Mouse (Mus musculus) CH12F3 (cell line): ENCODE measurements around the gene Upk3bl.
"Not testable (repeated sequence)": the region's sequence is repeated elsewhere in the genome, so short reads cannot be mapped to it uniquely, and the experiment has no call there.

Experiments
- in situ Hi-C: fragments of 300-500 bp; cut with MboI; formaldehyde crosslinking; loops from 2 replicates; pipeline ENCODE4 v1.14.3; 2020; ENCODE audit warnings: low sequenced_read_pairs

The Upk3bl gene

DNA sequence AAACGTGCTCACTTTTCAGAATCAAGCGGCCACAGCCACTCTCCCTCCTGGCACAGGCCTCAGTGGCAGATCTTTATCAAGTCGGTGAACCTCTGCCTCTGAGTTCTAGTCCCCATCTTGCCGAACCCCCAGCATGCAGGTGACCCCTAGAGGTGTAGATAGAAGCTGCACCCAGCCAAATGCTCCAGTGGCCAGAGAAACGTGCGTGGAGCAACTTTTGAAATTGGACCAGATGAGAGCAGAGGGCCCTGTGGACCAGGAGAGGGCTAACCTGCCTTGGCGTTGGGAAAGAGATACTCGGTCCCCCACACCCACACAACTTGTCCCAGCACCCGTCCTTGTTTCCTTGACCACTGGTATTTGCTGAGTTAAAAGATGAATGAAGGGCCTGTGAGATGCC lies 8.9 kb upstream of the Upk3bl start:
- in situ Hi-C loops = no loop called here

DNA sequence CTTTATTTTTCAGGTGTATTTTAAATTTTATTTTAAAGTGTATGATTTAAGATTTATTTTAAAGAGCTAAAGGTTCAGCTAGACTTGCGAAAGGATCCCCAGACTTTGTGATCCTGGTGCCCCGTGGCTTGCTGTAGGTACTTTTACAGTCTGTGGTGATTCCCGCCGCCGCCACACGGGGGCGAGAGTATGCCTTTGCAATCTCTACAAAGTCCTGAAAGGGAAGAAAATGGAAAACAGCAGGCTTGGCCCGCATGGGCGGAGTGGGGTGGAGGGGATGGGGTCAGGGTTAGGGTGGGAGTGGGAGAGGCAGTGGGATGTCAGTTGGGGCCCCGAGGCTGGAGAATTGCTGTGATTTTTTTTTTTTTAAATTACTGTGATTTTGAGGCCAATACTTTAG lies 8.3 kb upstream of the Upk3bl start:
- in situ Hi-C loops = no loop called here

DNA sequence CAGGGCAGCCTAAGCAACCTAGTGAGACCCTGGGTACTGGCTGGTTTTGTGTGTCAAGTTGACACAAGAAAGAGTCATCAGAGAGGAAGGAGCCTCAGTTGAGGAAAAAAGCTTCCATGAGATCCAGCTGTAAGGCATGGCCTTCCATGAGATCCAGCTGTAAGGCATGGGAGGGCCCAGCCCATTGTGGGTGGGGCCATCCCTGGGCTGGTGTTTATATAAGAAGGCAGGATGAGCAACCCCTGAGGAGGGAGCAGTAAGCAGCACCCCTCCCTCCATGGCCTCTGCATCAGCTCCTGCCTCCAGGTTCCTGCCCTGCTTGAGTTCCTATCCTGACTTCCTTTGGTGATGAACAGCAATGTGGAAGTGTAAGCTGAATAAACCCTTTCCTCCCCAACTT lies 5.8 kb upstream of the Upk3bl start:
- in situ Hi-C loops = not testable (repeated sequence)

DNA sequence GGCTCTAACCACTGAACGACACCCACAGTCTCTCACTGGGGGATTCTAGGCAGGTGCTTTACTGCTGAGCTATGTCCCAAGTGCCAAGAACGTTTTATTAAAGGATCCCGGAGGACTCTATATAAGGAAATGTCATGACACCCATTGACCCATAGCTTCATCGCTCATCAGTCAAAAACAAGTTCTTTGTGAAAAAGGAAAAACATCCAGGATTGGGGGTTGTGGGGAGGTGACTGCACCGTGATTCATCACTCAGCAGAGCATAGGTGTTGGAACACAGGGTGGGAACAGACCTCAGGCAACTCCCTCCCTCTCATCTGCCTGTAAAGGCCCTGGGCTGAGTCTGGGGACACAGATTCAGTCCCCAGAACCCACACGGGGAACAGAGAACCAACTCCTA lies 4.4 kb upstream of the Upk3bl start:
- in situ Hi-C loops = no loop called here

DNA sequence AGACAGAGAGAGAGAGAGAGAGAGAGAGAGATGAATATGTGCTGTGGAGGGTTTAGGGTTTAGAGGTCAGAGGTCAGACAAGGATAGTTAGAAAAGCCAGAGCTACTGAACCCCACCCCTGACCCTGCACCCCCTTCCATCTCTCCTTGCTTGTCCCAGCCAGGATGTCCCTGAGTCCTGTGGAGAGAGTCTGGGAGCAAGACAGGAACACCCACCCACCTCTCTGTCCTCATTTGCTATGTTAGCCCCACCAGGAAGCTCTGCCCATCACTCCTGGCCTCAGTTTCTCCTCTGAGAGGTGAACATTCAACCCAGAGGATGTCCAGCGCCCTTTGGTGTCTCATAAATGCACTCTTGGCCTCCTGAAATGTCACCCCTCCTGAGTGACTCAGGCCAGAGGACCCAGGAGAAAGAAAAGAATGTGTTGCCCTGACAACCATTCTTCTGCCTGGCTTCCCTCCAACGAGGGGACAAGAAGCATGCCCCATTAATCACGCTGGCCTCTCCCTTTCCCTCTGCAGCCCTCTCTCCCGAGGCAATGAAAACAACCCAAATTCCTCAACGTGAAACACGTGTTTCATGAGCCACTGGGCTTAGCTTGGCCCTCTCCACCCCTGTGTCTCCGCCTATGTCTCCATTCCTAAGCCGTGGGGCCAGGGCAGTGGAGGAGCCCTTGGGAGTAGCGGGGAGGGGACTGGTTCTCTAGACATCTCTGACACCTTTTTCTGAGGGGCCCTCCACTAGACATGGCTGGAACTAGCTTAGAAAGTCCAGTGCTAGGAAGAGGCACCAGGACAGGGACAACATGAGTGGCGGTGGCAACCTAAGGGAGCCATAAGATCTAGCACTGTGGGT lies 2.8 kb upstream of the Upk3bl start:
- in situ Hi-C loops = no loop called here

DNA sequence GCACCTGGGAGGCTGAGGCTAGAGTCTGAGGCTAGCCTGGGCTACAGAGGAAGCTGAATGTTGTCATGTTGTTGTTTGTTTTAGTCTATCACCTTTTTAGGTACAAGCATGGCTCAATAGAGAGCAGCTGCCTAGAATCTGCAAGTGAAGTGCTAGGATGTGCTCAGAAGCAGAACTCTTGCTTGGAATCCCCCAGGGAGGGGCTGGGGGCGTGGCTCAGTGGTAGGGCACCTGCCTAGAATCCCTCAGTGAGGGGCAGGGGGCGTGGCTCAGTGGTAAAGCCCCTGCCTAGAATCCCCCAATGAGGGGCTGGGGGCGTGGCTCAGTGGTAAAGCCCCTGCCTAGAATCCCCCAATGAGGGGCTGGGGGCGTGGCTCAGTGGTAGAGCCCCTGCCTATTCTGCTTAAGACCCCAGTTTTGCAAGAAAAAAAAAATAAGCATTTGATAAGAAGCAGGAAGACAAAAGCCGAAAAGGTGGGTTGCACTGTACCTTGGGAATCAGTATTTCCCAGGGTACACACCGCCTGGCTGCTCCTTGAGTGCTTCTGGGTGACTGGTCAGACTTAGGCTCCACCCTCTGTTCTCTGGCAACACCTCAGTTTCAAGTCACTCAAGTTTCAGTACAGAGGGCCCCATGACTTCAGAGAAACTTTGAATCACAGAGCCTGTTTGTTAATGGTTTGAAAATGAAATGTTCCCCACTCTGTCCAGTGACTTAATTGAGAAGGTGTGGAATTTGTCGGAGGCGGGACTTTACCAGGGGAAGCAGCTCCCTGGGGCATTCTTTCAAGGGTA lies 1.2 kb upstream of the Upk3bl start:
- in situ Hi-C loops = no loop called here

DNA sequence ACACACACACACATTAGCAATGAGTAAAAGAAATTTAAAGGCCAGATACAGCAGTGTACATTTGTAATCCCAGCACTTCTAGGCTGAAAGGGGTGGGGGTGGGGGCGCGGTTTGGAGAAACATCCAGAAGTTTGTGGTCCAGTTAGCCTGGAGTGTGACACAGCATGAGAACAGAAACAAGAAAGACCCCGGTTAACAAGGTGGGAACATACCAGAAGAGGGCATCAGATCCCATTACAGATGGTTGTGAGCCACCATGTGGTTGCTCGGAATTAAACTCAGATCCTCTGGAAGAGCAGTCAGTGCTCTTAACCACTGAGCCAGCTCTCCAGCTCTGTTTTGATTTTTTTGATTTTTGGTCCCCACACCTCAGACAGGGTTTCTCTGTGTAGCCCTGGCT lies 1.8 kb downstream of the Upk3bl start:
- in situ Hi-C loops = no loop called here

DNA sequence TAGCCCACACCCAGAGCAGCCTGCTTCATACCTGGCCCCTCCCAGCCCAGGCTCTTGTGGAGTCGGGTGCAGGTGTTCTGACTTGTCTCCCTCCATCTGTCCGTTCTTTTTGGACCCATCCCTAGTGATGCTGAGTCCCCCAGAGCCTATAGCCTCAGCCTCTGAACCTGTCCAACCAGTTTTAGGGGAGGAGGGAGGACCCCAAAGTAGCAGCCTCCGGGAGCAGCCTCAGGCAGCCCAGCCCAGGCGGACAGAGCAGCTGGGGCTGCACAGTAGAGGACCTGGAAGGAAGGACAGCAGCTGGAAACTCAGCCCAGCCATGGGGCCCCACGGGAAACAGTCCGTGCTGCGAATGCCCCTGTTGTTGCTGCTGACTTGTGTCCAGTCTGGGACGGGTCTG lies 2.8 kb downstream of the Upk3bl start:
- in situ Hi-C loops = no loop called here

DNA sequence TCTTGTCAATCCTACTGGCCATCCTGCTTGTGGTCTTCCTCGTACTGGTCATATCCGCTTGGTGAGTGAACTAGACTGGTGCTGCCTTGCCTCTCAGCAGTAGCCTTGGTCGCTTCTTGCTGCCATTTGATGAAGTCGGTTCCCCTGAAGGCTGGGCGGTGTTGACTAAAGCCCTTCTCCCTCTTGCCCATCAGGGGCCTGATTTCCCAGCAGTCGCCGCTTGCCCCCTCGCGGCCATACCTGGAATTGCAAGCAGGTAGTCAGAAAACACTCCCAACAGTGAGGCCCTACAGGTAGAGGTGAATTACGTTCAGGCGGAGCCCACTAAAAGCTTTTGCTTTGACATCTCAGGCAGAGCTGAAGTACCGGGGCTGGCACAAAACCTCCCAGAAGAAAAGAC lies 7.3 kb downstream of the Upk3bl start:
- in situ Hi-C loops = loop anchor here (10.0 kb wide), 1 partner anchor 87 kb away; the partner anchor contains the start of gene Ssc4d

DNA sequence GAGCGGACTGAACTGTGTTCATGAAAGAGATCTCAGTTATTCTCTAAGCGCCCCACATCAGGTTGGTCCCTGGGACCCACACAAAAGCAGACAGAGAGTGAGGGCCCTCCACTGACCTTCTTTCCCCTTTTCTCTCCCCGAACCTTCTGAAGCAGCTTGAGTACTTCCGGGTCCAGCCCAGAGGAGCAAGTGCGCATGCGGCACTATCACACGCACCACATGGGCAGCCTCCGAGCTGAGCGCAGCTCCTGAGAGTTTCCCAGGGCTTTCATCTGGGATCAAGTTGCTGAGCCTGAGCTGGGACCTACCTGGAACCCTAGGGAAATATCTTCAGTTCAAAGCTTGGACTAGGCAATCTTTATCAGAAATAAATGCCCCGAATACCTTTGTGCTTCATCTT lies 9.6 kb downstream of the Upk3bl start:
- in situ Hi-C loops = loop anchor here (10.0 kb wide), 1 partner anchor 89 kb away; the partner anchor contains the start of gene Ssc4d

DNA sequence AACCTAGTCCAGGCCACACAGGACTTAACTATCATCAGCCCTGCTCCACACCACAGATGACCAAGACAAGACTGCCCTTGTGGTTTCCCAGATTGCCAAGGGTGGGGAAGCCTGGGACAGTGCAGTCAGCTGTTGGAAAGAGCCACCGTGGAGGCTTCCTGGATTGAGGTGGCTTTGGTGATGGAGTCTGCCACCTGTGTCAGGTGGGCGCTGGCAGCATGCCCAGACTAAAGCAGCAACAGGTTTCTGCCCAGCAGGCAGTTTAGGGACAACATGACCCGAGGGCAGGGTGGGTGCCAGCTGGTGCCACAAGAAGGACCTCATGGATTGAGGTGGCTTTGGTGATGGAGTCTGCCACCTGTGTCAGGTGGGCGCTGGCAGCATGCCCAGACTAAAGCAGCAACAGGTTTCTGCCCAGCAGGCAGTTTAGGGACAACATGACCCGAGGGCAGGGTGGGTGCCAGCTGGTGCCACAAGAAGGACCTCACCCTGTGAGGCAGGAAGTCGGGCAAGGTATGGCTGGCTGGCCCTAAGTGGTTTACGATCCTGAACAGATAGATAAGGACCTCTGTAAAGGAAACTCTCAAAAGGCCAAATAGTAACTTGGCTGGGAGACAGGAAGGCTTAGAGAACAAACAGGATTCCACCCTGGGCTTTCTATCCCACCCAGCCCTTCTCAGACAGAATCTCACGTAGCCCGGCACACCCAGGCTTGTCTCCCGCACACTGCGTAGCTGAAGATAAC lies 12.3 kb downstream of the Upk3bl start:
- in situ Hi-C loops = loop anchor here (10.0 kb wide), 1 partner anchor 92 kb away; the partner anchor contains the start of gene Ssc4d

DNA sequence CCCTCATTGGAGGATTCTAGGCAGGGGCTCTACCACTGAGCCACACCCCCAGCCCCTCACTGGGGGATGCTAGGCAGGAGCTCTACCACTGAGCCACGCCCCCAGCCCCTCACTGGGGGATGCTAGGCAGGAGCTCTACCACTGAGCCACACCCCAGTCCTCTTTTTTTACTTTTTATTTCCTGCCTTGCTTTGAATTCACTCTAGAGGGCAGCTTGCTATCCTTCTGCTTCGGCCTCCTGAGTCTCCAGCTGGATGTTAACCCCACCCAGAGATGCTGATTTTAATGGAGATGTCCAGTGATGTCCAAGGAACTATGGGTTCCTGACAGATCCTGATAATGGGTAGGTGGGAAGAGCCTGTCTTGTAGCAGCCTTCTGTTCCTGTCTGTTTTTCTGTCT lies 15.1 kb downstream of the Upk3bl start:
- in situ Hi-C loops = loop anchor here (10.0 kb wide), 1 partner anchor 95 kb away; the partner anchor contains the start of gene Ssc4d

DNA sequence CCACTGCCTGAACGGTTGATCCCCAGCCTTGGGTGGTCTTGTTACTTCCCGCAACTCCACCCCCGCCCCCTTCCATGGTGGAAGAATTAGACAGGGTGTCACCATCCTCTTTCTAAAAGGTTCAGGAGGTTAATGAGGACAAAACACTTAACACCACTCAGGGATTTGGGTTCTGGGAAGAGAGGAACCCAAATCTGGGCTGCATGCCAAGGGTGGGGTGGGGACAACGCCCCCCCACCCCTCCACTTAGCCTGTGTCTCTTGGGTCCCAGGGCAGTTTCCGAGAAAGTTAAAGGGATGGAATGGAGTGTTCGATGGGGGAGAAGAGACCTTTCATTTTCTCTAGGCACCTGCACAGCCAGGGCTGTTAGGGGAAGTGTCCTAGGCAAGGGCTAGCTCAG lies 18.8 kb downstream of the Upk3bl start:
- in situ Hi-C loops = no loop called here

DNA sequence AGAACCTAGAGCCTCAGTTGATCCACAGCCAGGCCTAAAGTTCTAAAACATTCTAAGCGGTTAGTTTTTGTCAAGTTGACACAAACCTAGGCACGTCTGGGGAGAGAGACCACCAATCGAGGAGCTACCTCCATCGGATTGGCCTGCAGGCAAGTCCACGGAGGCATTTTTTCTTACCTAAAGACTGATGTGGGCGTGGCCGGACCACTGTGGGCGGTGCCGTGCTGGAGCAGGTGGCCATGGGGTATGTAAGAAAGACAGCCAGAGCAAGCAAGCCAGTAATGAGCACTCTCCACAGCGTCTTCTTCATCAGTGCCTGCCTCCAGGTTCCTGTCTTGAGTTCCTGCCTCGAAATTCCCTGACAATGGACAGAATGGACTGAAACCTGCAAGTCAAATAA lies 19.2 kb downstream of the Upk3bl start:
- in situ Hi-C loops = no loop called here

DNA sequence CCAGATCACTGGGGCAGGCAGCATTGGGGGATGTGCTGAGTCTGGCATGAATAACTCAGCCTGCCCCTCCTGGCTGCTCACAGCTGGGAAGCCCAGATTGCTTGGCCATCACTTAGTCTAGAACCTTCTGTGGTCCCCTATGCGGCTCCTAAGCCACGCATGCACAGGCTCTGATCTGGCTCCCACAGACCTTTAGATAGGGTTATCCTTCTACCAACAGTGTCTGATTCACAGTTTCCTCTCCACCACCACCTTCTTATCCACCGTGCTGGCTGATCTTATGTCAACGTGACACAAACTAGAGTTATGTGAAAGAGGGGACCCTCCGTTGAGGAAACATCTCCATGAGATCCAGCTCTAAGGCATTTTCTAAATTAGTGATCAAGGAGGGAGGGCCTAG lies 20.8 kb downstream of the Upk3bl start:
- in situ Hi-C loops = no loop called here

DNA sequence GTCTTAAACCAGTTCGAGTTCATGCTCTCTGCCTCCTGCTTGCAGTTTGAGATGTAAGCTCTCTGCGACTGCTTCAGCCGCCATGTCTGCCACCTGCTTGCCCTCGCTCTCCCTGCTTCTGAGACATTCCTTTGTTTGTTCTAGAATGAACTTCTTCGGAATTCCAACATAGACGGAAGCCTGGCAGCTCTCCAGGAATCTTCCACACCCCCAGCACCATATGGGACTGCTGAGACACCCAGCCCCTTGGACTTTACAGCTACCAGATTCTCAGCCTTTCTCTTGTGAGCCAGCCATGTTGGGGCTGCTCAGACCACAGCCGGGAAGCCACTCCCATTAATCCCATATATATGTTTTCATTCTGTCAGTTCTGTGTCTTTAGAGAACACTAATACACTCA lies 22.0 kb downstream of the Upk3bl start:
- in situ Hi-C loops = no loop called here

DNA sequence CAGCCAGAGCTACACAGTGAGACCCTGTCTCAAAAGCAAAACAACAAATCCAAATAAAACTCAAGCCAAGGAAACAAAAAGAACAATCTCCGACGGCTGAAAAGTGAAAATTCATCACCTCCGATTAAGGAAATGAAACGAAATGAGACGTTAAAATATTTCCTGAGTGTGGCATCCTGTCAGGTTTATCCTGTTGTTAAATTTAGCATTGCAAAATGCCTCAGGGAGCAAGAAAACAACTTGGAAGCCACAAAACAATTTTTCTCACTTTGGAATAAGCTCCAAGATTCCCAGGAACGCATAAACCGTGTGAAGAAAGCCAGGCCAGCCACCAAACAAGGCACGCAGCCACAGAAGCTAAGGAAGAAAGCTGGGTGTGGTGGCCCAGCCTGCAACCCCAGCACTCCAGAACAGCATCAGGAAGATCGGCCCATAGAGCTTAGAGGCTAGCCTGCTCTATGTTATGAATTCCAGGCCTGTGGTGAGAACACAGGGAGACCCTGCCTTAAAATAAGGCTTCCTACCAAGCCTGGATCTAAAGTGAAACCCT lies 22.8 kb downstream of the Upk3bl start:
- in situ Hi-C loops = no loop called here

DNA sequence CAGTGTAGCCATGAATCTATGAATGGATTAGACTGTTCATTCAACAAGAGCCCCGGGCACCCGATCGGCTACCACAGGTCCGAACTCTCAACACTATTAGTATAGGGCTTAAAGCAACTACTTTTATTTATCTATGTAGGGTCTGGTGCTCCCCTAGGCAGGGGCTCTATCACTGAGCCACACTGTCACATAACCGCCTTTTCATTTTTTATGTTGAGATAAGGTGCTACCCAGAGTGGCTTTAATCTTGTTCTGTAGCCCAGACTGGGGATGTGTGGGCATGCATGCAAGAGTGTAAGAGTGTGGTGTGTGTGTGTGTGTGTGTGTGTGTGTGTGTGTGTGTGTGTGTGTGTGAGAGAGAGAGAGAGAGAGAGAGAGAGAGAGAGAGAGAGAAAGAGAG lies 23.8 kb downstream of the Upk3bl start:
- in situ Hi-C loops = no loop called here

DNA sequence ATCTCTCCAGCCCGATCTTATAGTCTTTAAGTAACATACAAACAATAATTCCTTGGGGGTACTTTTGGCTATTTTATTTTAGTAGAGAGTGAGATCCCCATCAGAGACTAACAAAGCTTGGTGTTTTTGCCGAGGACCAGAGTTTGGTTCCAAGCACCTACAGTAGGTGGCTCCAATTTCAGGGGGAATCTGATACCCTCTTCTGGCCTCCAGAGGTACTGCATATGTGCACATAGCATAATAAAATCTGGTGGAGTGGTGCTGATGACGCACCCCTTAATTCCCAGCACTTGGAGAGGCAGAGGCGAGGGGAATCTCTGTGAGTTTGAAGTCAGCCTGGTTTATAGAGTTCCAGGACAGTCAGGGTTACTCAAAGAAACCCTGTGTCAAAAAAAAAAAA lies 28.1 kb downstream of the Upk3bl start:
- in situ Hi-C loops = no loop called here

DNA sequence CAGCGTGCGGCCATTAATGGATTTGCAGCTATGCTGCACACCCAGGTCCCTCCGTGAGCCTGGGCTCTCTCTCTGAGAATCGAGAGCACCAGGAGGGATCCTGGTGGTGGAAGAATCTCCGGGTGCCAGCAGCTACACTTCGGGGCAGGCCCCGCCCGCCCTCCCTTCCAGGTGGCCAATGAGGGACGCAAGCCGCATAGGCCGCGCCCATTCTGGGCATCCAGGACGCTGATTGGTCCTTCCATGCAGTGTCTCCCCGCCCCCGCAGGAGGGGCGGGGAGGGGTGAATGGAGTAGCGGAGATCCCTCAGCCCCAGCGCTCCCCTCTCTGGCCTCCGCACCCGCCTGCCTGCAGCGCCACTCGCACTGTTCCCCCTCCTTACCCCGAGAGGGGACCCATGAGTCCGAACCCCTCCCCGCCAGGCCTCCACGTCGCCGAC lies 29.4 kb downstream of the Upk3bl start, which contains the start of gene Rasa4:
Gene Rasa4 (plus strand): TSS at position 248 of the 439 bp plus-strand sequence.
- in situ Hi-C loops = no loop called here
